Mouse (Mus musculus): ENCODE measurements around the gene Swap70.

DNA sequence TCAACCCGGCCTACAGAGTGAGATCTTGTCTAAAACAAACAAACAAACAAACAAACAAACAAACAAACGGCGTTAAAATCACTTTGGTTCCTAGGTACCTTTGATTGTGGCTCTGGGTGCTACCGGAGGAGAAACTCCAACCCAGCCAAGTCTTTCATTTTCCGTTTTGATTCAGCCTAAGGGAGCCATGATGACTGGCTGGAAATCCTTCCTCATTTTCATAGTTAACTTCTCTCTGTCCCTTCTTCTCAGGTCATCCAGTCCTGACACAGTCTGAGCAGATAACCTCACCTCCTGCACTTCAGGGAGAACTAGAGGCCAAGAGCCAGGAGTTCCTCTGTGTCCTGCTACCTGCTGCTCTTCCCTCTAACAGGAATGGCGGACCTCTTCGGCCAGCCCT is 42.3 kb upstream of the Swap70 start:
- TF ChIP-seq CTCF (IDR thresholded peaks at IDR 0.05; ENCODE audit: extremely low read depth, insufficient read depth, low read length) (no peak), POLR2A (IDR thresholded peaks at IDR 0.05; ENCODE audit: extremely low read depth, insufficient read depth, low read length) (no peak)

Measured in cortical plate, adult 2 months (tissue).